Mouse (Mus musculus) megakaryocyte-erythroid progenitor cell, adult 5-6 weeks (primary cell): ENCODE measurements at regions not wholly inside any gene's neighbourhood (a gene's known extent, or its start where the extent isn't known, plus 50 kb on each side); places are given as distances from the start of the nearest gene placed in this dataset.

ENCODE experiments used
- ATAC-seq: replicated peaks from 2 replicates; pipeline ENCODE4 v1.8.0; 2016; ENCODE audit warnings: mild to moderate bottlenecking, inconsistent platforms; ENCODE audit not compliant: severe bottlenecking, poor library complexity, low FRiP score, low TSS enrichment

- no peak for ATAC-seq
Observed at GRCm38 (mm10) chr4:56220531-56220930, 519.3 kb upstream of the Gm26657 start.

GRCm38 (mm10) chr4:56209499-56209898, 530.4 kb upstream of the Gm26657 start:
- ATAC-seq: no peak

- ATAC-seq: no peak
Observed at GRCm38 (mm10) chr4:56207726-56208125, 532.1 kb upstream of the Gm26657 start.

- no peak for ATAC-seq
Observed at GRCm38 (mm10) chr4:56205069-56205468, 534.8 kb upstream of the Gm26657 start.

- no peak for ATAC-seq
Observed at GRCm38 (mm10) chr4:56193365-56193764, 546.5 kb upstream of the Gm26657 start.

- ATAC-seq: no peak
Observed at GRCm38 (mm10) chr4:56192516-56192915, 547.4 kb upstream of the Gm26657 start.

- ATAC-seq: no peak
Observed at GRCm38 (mm10) chr4:56179566-56179965, 560.3 kb upstream of the Gm26657 start.

GRCm38 (mm10) chr4:56178844-56179481, 560.9 kb upstream of the Gm26657 start:
- no peak for ATAC-seq

GRCm38 (mm10) chr4:56161257-56161594, 578.6 kb upstream of the Gm26657 start:
- no peak for ATAC-seq

GRCm38 (mm10) chr4:56160551-56161256, 579.2 kb upstream of the Gm26657 start:
- no peak for ATAC-seq

GRCm38 (mm10) chr4:56157521-56158065, 582.3 kb upstream of the Gm26657 start:
- ATAC-seq: no peak

- no peak for ATAC-seq
Observed at GRCm38 (mm10) chr4:56150716-56151115, 589.2 kb upstream of the Gm26657 start.

- ATAC-seq: no peak
Observed at GRCm38 (mm10) chr4:56143827-56144226, 596.0 kb upstream of the Gm26657 start.

GRCm38 (mm10) chr4:56136837-56137236, 603.0 kb upstream of the Gm26657 start:
- ATAC-seq: no peak

GRCm38 (mm10) chr4:56134350-56134749, 602.1 kb upstream of the Klf4 start:
- ATAC-seq: no peak

- no peak for ATAC-seq
Observed at GRCm38 (mm10) chr4:56127730-56128482, 595.6 kb upstream of the Klf4 start.

GRCm38 (mm10) chr4:56124515-56124914, 592.2 kb upstream of the Klf4 start:
- ATAC-seq: no peak

- no peak for ATAC-seq
Observed at GRCm38 (mm10) chr4:56122198-56122597, 589.9 kb upstream of the Klf4 start.

- no peak for ATAC-seq
Observed at GRCm38 (mm10) chr4:56121664-56122063, 589.4 kb upstream of the Klf4 start.

GRCm38 (mm10) chr4:56120357-56120756, 588.1 kb upstream of the Klf4 start:
- ATAC-seq: no peak
